Mouse (Mus musculus) ES-Bruce4 (cell line): ENCODE results near the gene Hist1h2ak. TPM values are rescaled to one million over a fixed set of nuclear protein-coding genes. Genes with fewer than 3 reads are reported as not detected.
A peak's percentile ranks its signal among the peaks of the same experiment; 100 is the strongest.
"Not testable (repeated sequence)": the region's sequence is repeated elsewhere in the genome, so short reads cannot be mapped to it uniquely, and the experiment has no call there.

Experiments
- H3K27ac ChIP-seq: 2 replicates; pipeline ENCODE4 v1.5.1; 2012; ENCODE audit warnings: low read length, inconsistent platforms; ENCODE audit not compliant: insufficient read depth
- H3K27me3 ChIP-seq: 2 replicates; pipeline ENCODE4 v1.6.1; 2012; ENCODE audit warnings: mild to moderate bottlenecking, low read length, inconsistent platforms; ENCODE audit not compliant: control insufficient read depth, poor library complexity, insufficient read depth, severe bottlenecking
- H3K36me3 ChIP-seq: 2 replicates; pipeline ENCODE4 v1.6.1; 2012; ENCODE audit warnings: inconsistent platforms, mild to moderate bottlenecking, low read length, moderate library complexity; ENCODE audit not compliant: control insufficient read depth, poor library complexity, insufficient read depth, severe bottlenecking
- H3K4me1 ChIP-seq: one replicate; pipeline ENCODE4 v1.8.1; 2011; ENCODE audit warnings: low read length; ENCODE audit not compliant: control insufficient read depth, insufficient read depth
- H3K4me3 ChIP-seq: 2 replicates; pipeline ENCODE4 v1.5.1; 2011; ENCODE audit warnings: low read depth, mild to moderate bottlenecking, low read length
- H3K9ac ChIP-seq: 2 replicates; pipeline ENCODE4 v1.6.1; 2012; ENCODE audit warnings: low read depth, mild to moderate bottlenecking, inconsistent platforms; ENCODE audit not compliant: poor library complexity, severe bottlenecking
- H3K9me3 ChIP-seq: replicated peaks from 2 replicates; pipeline ENCODE4 v1.6.1; 2012; ENCODE audit warnings: mild to moderate bottlenecking, low read length, inconsistent platforms; ENCODE audit not compliant: control insufficient read depth, poor library complexity, insufficient read depth, severe bottlenecking
- CTCF ChIP-seq: IDR thresholded peaks from one replicate; pipeline ENCODE4 v1.8.1; 2011; ENCODE audit warnings: low read depth, low read length
- EP300 ChIP-seq: IDR thresholded peaks from 2 replicates; pipeline ENCODE4 v1.6.1; 2011; ENCODE audit warnings: low read depth, low read length; ENCODE audit not compliant: insufficient read depth
- POLR2A ChIP-seq: IDR thresholded peaks from one replicate; pipeline ENCODE4 v1.8.1; 2011; ENCODE audit warnings: low read length; ENCODE audit not compliant: insufficient read depth
- polyA plus RNA-seq: library from polyadenylated mRNA; stranded (reverse); fragments of >200 nt; gene quantifications from 2 replicates; pipeline ENCODE4 v1.2.4, GENCODE M21; 2011; ENCODE audit warnings: low read depth; ENCODE audit not compliant: missing spikeins, insufficient read depth, insufficient read length

The Hist1h2ak gene
- polyA plus RNA-seq, 1 experiment = 6.7 TPM

DNA sequence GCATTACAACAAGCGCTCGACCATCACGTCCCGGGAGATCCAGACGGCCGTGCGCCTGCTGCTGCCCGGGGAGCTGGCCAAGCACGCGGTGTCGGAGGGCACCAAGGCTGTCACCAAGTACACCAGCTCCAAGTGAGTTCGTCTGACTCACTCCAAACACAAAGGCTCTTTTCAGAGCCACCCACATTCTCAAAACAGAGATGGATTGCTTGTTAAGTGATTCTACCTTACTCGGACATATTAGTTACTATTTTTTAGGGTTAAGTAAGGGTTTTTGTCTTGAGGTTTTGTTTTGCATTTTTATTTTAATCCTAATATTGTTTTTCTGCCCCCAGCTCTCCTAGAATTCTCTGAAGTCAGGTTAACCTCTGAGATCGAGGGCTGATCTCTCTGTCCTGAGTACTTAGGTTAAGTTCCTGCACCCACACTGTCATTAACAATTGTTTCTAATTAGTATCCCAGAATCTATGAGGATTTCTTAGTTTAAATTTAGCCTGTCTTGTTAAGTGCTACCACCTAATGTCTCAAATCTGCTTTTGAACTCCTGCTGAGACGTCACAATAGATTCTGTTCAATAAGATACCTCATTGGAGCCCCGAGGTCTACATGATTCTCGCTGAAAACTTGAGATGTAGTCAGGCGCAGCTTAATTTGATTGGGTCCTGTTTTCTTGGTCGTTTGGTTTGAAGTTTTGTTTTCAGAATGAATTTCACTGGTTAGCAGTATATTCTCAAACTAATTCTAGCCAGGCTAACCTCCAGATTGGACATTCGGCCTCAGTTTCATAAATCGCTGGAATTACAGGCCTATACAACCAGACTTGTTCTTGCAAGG lies 34.4 kb upstream of the Hist1h2ak start:
- Histone ChIP-seq H3K36me3 (no peaks in the 10 kb centered on the region), H3K27ac (peak overlapping the region; percentile 88), H3K27me3 (no peaks in the 10 kb centered on the region), H3K9ac (peak overlapping the region; percentile 90), H3K4me3 (no peak overlapping the region), H3K9me3 (no peaks in the 10 kb centered on the region), H3K4me1 (peaks cover 3% of the 10 kb centered on the region)
- TF ChIP-seq EP300 (no peak), POLR2A (no peak), CTCF (no peak)

DNA sequence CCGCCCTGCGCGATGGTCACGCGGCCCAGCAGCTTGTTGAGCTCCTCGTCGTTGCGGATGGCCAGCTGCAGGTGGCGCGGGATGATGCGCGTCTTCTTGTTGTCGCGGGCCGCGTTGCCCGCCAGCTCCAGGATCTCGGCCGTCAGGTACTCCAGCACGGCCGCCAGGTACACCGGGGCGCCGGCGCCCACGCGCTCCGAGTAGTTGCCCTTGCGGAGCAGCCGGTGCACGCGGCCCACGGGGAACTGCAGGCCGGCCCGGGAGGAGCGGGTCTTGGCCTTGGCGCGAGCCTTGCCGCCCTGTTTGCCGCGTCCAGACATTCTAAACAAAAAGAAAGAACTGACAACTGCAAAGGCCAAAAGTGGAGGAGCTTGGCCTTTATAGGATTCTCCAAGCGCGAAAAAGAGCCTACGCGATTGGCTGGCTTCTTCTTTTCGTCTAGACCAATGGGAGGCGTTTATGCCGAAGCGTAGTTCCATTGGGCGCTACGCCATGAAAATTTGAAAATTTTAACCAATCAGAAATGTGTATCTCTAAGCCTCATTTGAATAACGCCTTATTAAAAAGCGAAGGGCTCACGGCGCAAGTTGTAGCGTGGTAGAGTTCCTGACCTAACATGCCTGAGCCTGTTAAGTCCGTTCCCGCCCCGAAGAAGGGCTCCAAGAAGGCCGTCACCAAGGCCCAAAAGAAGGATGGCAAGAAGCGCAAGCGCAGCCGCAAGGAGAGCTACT lies 33.4 kb upstream of the Hist1h2ak start, which contains the start of the genes Hist1h2an and Hist1h2bp:
Hist1h2an (minus strand) TSS at position 320 of the 731 bp plus-strand sequence.
Hist1h2bp (plus strand) TSS at position 563 of the 731 bp plus-strand sequence.
- H3K9ac ChIP-seq = peak within 1 kb of the TSS; percentile 90
- H3K27me3 ChIP-seq, H3K4me1 ChIP-seq, H3K9me3 ChIP-seq, H3K36me3 ChIP-seq: not testable (repeated sequence)
- TF ChIP-seq POLR2A (peak; percentile 86), EP300 (0 out of 2 replicates have a peak, but pooled peaks have one; percentile 26)
- H3K27ac ChIP-seq = peak within 1 kb of the TSS; percentile 88
- peak within 1 kb of the TSS; percentile 54 for H3K4me3 ChIP-seq

DNA sequence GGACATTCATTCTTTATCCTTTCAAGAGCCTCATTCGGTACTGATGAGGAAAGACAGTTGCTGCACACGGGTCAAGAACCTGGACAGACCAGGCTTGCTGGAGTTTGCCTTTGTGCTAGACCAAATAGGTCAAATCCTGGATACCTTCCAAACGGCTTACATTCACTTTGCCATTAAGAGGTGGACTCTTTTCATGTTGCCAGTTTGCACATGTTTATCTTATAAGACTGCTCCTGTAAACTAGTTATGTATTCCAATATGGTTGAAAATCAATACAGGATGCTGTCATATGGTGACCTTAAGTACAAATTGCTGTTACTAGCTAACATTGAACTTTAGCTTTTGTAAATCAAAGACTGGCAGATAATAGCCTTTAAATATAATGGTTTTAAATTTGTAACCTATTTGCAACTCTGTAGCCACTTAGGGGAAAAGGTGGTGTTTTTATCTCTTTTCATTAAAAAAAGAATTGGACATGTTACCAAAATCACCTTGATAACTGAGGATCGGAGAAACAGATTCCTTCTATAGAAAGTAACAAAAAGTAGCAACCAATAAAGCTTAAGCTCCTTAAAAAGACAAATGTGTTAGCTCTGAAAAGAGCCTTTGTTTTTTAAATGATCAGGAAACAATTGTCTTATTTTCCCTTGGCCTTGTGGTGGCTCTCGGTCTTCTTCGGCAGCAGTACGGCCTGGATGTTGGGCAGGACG lies 32.7 kb upstream of the Hist1h2ak start:
- H3K9ac ChIP-seq = peak overlapping the region; percentile 61
- H3K4me3 ChIP-seq = peak overlapping the region; percentile 54
- TF ChIP-seq CTCF = no peak
- peak; percentile 53; the same call in 1 of the 2 replicates for TF ChIP-seq EP300
- TF ChIP-seq POLR2A = no peak
- H3K36me3 ChIP-seq = no peaks in the 10 kb centered on the region
- no peaks in the 10 kb centered on the region for H3K27me3 ChIP-seq
- H3K4me1 ChIP-seq = peaks cover 3% of the 10 kb centered on the region
- no peaks in the 10 kb centered on the region for H3K9me3 ChIP-seq
- peak overlapping the region; percentile 86 for H3K27ac ChIP-seq

DNA sequence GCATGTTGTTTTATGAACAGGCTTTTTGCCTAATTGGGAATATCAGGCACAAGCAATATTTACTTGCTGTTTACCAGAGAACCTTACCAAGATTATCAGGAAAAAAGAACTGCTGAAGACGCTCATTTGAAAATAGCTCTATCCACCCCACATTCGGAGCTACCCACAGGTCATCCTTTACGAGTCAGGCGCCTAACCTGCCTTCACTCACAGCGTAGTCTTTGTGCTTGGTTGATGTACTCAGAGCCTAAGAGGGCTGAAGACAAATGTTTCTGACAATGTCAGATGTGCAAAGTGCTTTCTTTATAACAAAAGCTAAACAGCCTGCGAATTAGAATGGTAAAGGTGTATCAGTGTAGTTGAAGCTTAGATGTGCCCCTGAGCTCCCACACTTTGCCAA lies 30.7 kb upstream of the Hist1h2ak start:
- Histone ChIP-seq H3K27ac (peak overlapping the region; percentile 89), H3K36me3 (no peaks in the 10 kb centered on the region), H3K9ac (peak overlapping the region; percentile 79), H3K9me3 (no peaks in the 10 kb centered on the region), H3K4me1 (peaks cover 3% of the 10 kb centered on the region), H3K4me3 (no peak overlapping the region), H3K27me3 (no peaks in the 10 kb centered on the region)
- TF ChIP-seq CTCF = no peak

DNA sequence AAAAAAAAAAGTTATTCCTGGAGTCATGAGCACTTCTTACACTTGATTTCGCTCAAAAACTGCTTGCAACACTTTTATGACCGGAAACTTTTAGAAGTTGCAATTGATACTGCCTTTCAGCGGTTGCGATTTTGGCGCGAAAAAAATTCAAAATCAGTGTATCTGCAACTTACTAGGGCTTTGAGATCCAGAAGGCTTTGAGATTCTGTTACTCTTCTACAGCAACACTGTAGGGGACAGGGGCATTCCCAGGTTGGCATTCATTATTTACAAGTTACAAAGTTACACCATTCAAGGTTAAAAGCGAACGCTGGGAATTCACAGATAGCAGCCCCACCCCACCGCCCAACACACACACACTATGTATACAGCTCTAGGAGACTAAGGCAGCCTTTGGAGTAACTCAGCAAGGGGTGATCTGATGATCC lies 30.1 kb upstream of the Hist1h2ak start:
- H3K4me1 ChIP-seq = peaks cover 2% of the 10 kb centered on the region
- no peaks in the 10 kb centered on the region for H3K27me3 ChIP-seq
- H3K9ac ChIP-seq = peak overlapping the region; percentile 79
- peak overlapping the region; percentile 46; the same call in 1 of the 2 replicates for H3K4me3 ChIP-seq
- no peaks in the 10 kb centered on the region for H3K9me3 ChIP-seq
- peak overlapping the region; percentile 89 for H3K27ac ChIP-seq
- TF ChIP-seq CTCF (no peak), EP300 (0 out of 2 replicates have a peak, but pooled peaks have one; percentile 39)
- no peaks in the 10 kb centered on the region for H3K36me3 ChIP-seq
